Mouse (Mus musculus) olfactory bulb, adult 2 months (tissue): ENCODE data around the gene Nrn1. TPM values are rescaled to one million over a fixed set of nuclear protein-coding genes. Genes with fewer than 3 reads are reported as not detected.

Experiments used
- H3K27ac ChIP-seq: fragments of 200-500 bp; 2 replicates; pipeline ENCODE4 v1.5.1; 2012; ENCODE audit warnings: low read depth, low read length; ENCODE audit not compliant: insufficient read depth
- H3K4me1 ChIP-seq: fragments of 200-500 bp; 2 replicates; pipeline ENCODE4 v1.6.1; 2012; ENCODE audit warnings: low read length; ENCODE audit not compliant: control insufficient read depth, insufficient read depth
- H3K4me3 ChIP-seq: fragments of 200-500 bp; 2 replicates; pipeline ENCODE4 v1.5.1; 2012; ENCODE audit warnings: mild to moderate bottlenecking, low read depth, low read length, moderate library complexity; ENCODE audit not compliant: insufficient read depth
- CTCF ChIP-seq: fragments of 200-500 bp; IDR thresholded peaks from 2 replicates; pipeline ENCODE4 v1.5.1; 2012; ENCODE audit warnings: low read depth, mild to moderate bottlenecking, low read length, moderate library complexity; ENCODE audit not compliant: insufficient read depth
- POLR2A ChIP-seq: fragments of 200-500 bp; IDR thresholded peaks from 2 replicates; pipeline ENCODE4 v1.6.1; 2012; ENCODE audit warnings: mild to moderate bottlenecking, low read depth, low read length, moderate library complexity; ENCODE audit not compliant: insufficient read depth
- WGBS: fragments of 180-500 bp; shearing (Covaris S2); methylation state at CpG from one replicate; pipeline ENCODE4 v1.1.7; 2018; 5-methylcytosine and 5-hydroxymethylcytosine counted together
- polyA plus RNA-seq: library from polyadenylated mRNA; stranded (reverse); fragments of >200 nt; gene quantifications from 2 replicates; pipeline ENCODE4 v1.2.4, GENCODE M21; 2012; ENCODE audit warnings: low replicate concordance; ENCODE audit not compliant: missing spikeins, insufficient read depth, insufficient read length

Nrn1 gene
- polyA plus RNA-seq, result not detected in 2 replicates

DNA sequence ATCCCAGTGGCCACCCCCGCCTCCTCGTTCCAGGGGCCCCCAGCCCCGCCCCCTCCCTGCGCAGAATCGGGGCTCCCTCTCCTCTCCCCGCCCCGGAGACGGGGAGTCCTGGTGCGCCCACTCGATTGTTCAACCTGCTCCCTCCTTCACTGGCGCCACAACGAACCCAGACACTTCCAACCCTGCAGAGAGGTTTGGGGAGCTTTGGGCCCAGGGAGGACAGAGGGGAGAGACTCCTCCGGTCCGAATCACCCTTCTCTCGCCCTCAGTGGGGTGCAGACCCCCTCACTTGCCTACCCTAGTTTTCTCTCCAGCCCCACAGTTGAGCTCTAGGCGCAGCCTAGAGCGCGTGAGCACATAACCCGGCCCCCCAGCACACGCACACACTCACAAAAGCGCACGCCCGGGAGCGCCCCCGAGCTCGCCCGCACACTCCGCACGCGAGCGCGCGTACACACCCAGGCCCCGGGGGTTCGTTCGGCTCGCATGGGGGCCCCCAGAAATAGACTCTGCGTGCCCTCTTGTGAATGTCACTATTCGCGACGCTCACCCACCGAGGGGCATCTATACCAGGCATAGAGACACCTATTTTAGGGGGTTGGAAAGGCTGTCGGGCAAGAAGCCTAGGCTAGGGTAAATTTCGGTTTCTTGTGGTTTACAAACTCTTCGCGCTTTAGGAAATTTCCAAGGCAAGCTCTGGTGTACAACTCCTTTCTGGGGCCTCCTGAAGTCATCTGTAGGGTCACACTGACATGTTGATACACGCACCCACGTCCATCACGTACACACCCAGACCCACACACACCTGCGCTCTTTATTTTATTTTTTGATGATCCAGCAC is at the start of gene Nrn1:
Gene Nrn1 (minus strand): TSS at position 401 of the 841 bp plus-strand sequence.
- Histone ChIP-seq H3K4me1 (peaks cover 10% of the 10 kb centered on the region; the same call in 1 of the 2 replicates), H3K27ac (no peak within 1 kb of the TSS), H3K4me3 (peak within 1 kb of the TSS; percentile 27)
- TF ChIP-seq CTCF (no peak), POLR2A (no peak)
- WGBS, result 3% methylated on average over 50 of the region's 50 CpGs

DNA sequence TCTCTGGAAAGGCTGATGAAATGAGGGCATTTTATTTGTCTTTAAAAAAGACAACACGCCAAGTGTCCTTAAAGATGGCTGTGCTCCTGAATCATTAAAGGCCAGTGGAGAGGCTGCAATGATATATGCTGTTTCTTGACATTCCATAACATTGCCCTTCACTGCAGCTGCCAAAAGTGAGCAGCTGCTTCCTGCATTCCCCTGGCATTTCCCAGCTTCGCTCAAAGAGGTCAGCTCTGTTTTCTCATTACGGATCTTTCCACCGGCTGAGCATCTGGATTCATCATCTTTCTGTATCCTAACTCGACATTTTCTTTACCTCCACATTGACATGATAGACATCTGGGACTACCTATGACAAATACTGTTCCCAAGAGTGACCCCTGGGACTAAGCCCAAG is 44.7 kb upstream of the Nrn1 start:
- TF ChIP-seq CTCF, result no peak
- no peak for TF ChIP-seq POLR2A
- WGBS, result 92% methylated on average over 5 of the region's 5 CpGs
- H3K27ac ChIP-seq, result no peak overlapping the region

DNA sequence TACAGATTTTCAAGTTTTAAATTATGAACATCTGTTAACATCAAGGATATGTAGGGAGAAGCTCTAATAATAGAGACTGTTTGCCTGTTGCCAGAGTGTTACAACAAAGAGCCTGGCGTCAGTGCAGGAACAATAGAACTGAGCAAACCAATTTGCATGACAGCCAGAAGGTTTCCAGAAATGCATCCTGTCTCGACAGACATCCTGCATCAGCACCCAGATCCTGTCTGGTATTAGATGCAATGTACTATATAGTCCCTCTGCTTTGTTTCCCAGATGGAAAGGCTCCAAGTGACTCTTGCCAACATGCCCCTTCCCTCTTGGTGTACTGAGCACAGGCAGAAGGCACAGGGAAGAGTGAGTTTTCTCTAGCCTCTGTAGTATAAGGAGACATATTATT is 31.9 kb upstream of the Nrn1 start:
- 36% methylated on average over 2 of the region's 2 CpGs for WGBS
- Histone ChIP-seq H3K4me3 (no peak overlapping the region), H3K4me1 (no peaks in the 10 kb centered on the region), H3K27ac (no peak overlapping the region)
- TF ChIP-seq CTCF (no peak), POLR2A (no peak)

More for the DNA sequence above, 44.7 kb upstream of the Nrn1 start:
- Histone ChIP-seq H3K4me1 (no peaks in the 10 kb centered on the region), H3K4me3 (no peak overlapping the region)

DNA sequence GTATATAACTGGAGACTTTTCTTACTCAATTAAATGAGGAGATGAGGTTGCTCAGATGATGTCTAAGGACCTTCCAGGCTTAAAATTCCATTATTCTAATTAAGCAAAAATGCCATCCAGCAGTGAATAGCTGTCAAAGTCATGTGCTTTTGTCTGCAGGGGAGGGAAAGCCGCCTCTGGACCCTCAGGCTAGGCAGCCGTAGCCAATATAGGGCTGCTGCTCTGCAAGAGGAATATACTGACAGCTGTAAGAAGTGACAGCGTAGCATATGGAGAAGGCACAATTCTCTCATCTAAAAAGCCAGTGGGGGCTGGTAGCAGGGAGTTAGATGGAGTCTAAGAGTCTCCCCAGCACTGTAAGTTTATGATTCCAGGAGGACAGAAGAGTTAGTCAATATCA is 16.9 kb upstream of the Nrn1 start:
- H3K4me3 ChIP-seq, result no peak overlapping the region
- WGBS, result 90% methylated on average over 3 of the region's 3 CpGs
- H3K27ac ChIP-seq, result no peak overlapping the region
- TF ChIP-seq POLR2A, result no peak
- TF ChIP-seq CTCF, result no peak
- no peaks in the 10 kb centered on the region for H3K4me1 ChIP-seq

DNA sequence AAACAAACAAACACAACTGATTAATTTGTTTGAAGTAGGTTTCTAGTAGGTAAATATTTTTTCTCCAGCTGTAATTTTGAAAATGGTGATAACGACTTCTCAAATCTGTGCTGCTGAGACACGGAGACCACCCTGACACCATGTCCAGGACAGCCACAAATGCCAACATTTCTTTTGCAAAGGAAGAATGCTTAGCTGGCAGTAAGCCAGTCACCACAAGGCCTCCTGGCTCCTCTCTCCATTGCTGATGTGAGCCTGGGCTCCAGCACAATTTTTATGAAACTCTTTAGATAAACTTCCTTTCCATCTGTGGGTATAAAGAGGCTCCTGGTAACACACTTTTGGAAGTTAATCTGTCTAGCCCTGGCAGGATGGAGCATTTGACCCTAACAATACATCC is 15.1 kb upstream of the Nrn1 start:
- H3K4me3 ChIP-seq, result no peak overlapping the region
- 62% methylated on average over 2 of the region's 2 CpGs for WGBS
- TF ChIP-seq POLR2A (no peak), CTCF (no peak)
- no peaks in the 10 kb centered on the region for H3K4me1 ChIP-seq
- no peak overlapping the region for H3K27ac ChIP-seq

DNA sequence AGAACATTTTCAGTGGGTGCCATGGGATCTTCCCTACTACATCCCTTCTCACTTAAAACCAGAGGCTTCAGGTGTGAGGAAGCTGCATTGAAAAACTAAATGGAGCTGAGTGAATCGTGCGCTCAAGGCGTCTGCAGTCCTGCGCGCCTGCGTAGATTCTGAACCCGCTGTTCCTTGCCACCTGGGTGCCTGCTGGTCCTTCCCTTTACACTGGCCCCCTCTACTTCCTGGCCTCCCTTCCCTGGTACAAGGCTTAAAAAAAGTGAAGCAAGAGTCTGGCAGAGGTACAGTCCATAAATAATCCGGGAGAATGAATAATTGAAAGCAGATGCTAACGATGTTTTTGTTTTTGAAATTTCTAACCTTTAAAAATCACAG is 1.7 kb upstream of the Nrn1 start:
- 46% methylated on average over 9 of the region's 9 CpGs for WGBS
- Histone ChIP-seq H3K4me1 (peaks cover 7% of the 10 kb centered on the region; the same call in 1 of the 2 replicates), H3K27ac (no peak overlapping the region), H3K4me3 (no peak overlapping the region)
- TF ChIP-seq CTCF (no peak), POLR2A (no peak)

DNA sequence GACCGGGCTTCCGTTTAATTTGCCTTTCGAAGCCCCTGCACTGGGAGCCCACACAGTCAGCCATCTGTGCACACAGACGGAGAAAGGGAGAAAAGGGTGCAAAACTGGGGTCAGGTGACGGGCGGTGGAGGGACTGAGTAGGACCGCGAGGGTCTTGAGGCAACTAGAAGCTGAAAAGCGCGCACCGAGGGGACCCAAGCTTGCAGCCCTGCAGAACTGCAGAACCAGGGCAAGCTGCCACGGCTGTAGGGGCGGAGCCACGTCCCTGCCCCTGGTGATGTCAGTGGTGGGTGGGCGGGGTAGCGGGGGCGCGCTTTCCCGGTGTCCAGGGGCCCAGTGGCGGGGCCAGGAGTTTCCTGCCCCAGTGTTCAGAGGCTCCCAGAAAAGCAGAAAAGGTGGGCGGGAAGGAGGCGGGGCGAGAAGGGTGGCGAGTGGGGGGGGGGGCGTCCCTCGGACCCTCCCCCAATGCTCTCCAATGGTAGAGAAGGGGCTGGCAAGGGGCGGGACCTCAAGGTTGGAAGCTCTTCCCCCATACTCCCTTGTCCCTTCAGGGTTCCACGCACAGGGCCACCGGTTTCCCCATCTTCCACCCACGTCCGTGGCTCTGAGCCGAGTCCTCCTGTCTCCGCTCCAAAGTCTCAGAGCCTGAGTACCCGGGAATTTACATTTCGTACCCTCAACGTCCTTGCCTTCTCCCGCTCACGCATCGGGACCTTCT is 1.1 kb upstream of the Nrn1 start:
- H3K4me3 ChIP-seq, result peak overlapping the region; percentile 25
- no peak overlapping the region for H3K27ac ChIP-seq
- H3K4me1 ChIP-seq, result peaks cover 10% of the 10 kb centered on the region; the same call in 1 of the 2 replicates
- TF ChIP-seq POLR2A, result no peak
- TF ChIP-seq CTCF, result no peak
- WGBS, result 4% methylated on average over 38 of the region's 39 CpGs

DNA sequence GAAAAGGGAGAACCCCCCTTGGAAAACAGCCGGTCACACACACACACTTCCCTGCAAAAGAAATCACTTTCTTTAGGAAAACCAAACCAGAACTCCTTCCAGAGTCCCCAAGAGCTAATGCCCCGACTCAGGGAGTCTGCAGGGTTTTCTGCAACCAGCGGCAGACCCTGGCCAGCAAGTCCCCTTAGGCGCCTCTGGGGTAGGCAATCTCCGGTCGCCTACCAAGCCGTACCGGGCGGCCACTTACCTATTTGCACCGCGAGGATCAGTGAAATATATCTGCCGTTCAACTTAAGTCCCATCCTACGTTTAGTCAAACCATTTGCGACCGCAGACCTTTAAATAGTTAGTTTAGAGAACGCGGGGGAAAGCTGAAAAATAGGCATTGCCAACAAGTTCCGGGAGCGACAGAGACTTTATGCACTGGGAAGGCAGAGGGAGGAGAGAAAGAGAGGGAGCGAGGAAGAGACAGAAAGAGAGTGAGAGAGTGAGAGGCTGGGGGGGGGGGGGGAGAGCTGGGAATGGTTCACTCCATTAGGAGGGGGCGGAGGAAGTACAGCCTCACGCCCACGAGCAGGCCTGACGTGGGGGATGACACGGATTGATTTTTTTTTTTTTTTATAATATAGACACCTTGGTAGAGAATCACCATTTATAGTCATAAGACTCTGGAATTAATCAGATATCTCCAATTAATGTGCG is 791 bp downstream of the Nrn1 start:
- 3% methylated on average over 26 of the region's 26 CpGs for WGBS
- Histone ChIP-seq H3K4me3 (peak overlapping the region; percentile 27; the same call in 1 of the 2 replicates), H3K27ac (no peak overlapping the region), H3K4me1 (peaks cover 10% of the 10 kb centered on the region; the same call in 1 of the 2 replicates)
- TF ChIP-seq CTCF (no peak), POLR2A (no peak)
